Mouse (Mus musculus) heart, embryonic 15.5 days (tissue): ENCODE measurements around the gene Gm49384. TPM values are rescaled to one million over a fixed set of nuclear protein-coding genes. Genes with fewer than 3 reads are reported as not detected.

ENCODE experiments used
- ATAC-seq: fragments of 200-750 bp; cut with Nextera tagmentation; replicated peaks from 2 replicates; pipeline ENCODE4 v1.8.0; 2017; ENCODE audit warnings: low read depth, moderate TSS enrichment; ENCODE audit not compliant: insufficient number of reproducible peaks, insufficient read depth, low FRiP score
- H3K27ac ChIP-seq: fragments of 300-500 bp; sonication (generic); 2 replicates; pipeline ENCODE4 v1.5.1; 2015; ENCODE audit warnings: mild to moderate bottlenecking, inconsistent platforms
- H3K27me3 ChIP-seq: fragments of 300-500 bp; sonication (generic); 2 replicates; pipeline ENCODE4 v1.6.1; 2015; ENCODE audit warnings: inconsistent platforms
- H3K36me3 ChIP-seq: fragments of 300-500 bp; sonication (generic); 2 replicates; pipeline ENCODE4 v1.6.1; 2015; ENCODE audit warnings: mild to moderate bottlenecking, inconsistent platforms
- H3K4me1 ChIP-seq: fragments of 300-500 bp; sonication (generic); replicated peaks from 2 replicates; pipeline ENCODE4 v1.6.1; 2015; ENCODE audit warnings: inconsistent platforms
- H3K4me2 ChIP-seq: fragments of 300-500 bp; sonication (generic); 2 replicates; pipeline ENCODE4 v1.6.1; 2015; ENCODE audit warnings: inconsistent platforms, mild to moderate bottlenecking, moderate library complexity
- H3K4me3 ChIP-seq: fragments of 300-500 bp; sonication (generic); 2 replicates; pipeline ENCODE4 v1.5.1; 2015; ENCODE audit warnings: mild to moderate bottlenecking, inconsistent platforms
- H3K9ac ChIP-seq: fragments of 300-500 bp; sonication (generic); 2 replicates; pipeline ENCODE4 v1.6.1; 2015; ENCODE audit warnings: mild to moderate bottlenecking, inconsistent platforms
- H3K9me3 ChIP-seq: fragments of 300-500 bp; sonication (generic); replicated peaks from 2 replicates; pipeline ENCODE4 v1.6.1; 2016; ENCODE audit warnings: inconsistent platforms
- WGBS: fragments of 180-500 bp; shearing (Covaris S2); methylation state at CpG from one replicate; pipeline ENCODE4 v1.1.7; 2015; ENCODE audit warnings: mixed read lengths; 5-methylcytosine and 5-hydroxymethylcytosine counted together
- polyA plus RNA-seq: library from polyadenylated mRNA; unstranded; fragments of >200 nt; fragmentation: Nextera tagmentation; extraction: Ambion mirVana; gene quantifications from 2 replicates; pipeline ENCODE4 v1.2.1, GENCODE M21; 2015

The Gm49384 gene
- polyA plus RNA-seq, 1 experiment from 2014 or later: 11.2 TPM

DNA sequence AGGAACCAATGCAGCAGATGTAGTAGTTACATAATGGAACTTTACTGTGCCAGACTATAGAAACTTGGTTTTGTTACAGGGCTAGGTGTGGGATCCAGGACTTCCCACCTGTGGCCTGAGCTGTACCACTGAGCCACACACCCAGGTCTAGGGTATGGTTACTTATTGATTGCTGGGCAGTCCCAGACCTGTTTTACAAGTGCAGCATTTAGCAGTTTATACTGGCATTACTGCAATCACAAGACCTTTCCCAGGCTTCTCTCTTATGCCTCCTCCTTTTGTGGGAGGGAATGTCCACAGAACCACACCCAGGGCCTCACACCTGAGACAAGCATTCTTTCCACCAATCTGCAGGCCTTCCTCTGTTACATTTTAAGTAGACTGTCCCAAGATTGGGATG lies 5.1 kb downstream of the Gm49384 start:
- peak overlapping the region; percentile 94 for H3K4me2 ChIP-seq
- H3K4me3 ChIP-seq: no peak overlapping the region
- H3K36me3 ChIP-seq: peaks cover 18% of the 10 kb centered on the region
- no peaks in the 10 kb centered on the region for H3K27me3 ChIP-seq
- no peak overlapping the region for H3K27ac ChIP-seq
- H3K9ac ChIP-seq: no peak overlapping the region
- H3K9me3 ChIP-seq: no peaks in the 10 kb centered on the region
- H3K4me1 ChIP-seq: peaks cover 23% of the 10 kb centered on the region
- ATAC-seq: no peak

DNA sequence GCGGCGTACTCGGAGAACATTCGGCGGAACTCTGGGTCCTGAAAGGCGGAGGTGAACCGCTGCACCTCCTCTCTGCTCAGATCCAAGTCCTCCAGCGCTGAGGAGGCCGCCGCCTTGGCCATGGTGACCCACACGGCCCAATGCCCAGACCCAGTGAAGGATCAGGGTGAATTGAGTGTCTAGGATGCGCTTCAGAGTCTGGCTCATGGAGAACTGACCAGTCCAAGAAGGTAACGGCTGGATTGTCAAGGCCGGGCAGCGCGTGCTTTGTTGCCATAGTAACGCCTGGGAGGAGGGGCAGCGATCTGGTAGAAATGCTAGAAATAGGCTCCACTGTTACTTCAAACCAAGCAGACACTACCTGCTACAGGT lies 5.9 kb downstream of the Gm49384 start, which contains the start of gene Dnaaf2:
Gene Dnaaf2 (minus strand): TSS at position 266 of the 372 bp plus-strand sequence.
- peak within 1 kb of the TSS; percentile 94 for H3K4me2 ChIP-seq
- no peaks in the 10 kb centered on the region for H3K9me3 ChIP-seq
- peaks cover 18% of the 10 kb centered on the region for H3K36me3 ChIP-seq
- peak within 1 kb of the TSS; percentile 85 for H3K9ac ChIP-seq
- H3K4me3 ChIP-seq: peak within 1 kb of the TSS; percentile 85
- peaks cover 23% of the 10 kb centered on the region for H3K4me1 ChIP-seq
- peak; percentile 26; the same call in 1 of the 2 replicates for ATAC-seq
- under 1% methylated on average over 18 of the region's 18 CpGs for WGBS
- no peaks in the 10 kb centered on the region for H3K27me3 ChIP-seq
- H3K27ac ChIP-seq: peak within 1 kb of the TSS; percentile 93

DNA sequence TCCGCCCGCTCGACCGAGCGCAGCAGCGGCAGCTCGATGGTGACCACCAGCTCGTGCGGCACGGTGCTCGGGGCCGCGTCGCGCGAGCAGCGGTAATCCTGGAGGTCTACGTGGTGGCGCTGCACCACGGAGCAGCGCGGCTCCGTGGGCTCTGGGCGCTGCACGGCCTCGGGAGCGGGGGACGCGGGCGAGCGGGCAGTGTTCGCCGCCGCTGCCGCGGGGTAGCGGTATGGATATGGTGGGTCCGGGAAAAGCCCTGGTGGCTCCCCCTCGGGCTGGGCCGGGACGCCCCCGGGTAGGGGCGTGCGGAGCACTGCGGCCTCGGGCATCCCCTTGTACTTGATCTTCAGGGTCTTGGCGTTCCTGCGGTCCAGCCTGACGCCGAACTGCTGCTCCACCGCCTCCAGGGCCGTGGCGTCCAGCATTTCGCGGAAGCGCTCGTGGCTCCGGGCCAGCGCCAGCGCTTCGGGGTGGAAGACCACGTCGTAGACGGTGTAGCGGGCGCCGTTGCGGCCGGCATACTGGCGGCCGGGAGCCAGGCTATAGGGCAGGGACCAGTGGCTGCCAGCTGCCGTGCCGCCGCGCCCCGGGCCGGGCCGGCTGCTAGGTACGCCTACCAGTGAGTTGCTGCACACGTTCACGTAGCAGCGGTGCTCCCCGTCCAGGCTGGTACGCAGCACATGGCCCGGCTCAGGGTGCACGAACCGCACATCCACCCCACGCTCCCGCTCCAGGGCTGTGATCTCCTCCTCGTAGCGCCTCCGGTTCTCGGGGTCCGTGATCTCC lies 6.5 kb downstream of the Gm49384 start:
- peak overlapping the region; percentile 85 for H3K4me3 ChIP-seq

DNA sequence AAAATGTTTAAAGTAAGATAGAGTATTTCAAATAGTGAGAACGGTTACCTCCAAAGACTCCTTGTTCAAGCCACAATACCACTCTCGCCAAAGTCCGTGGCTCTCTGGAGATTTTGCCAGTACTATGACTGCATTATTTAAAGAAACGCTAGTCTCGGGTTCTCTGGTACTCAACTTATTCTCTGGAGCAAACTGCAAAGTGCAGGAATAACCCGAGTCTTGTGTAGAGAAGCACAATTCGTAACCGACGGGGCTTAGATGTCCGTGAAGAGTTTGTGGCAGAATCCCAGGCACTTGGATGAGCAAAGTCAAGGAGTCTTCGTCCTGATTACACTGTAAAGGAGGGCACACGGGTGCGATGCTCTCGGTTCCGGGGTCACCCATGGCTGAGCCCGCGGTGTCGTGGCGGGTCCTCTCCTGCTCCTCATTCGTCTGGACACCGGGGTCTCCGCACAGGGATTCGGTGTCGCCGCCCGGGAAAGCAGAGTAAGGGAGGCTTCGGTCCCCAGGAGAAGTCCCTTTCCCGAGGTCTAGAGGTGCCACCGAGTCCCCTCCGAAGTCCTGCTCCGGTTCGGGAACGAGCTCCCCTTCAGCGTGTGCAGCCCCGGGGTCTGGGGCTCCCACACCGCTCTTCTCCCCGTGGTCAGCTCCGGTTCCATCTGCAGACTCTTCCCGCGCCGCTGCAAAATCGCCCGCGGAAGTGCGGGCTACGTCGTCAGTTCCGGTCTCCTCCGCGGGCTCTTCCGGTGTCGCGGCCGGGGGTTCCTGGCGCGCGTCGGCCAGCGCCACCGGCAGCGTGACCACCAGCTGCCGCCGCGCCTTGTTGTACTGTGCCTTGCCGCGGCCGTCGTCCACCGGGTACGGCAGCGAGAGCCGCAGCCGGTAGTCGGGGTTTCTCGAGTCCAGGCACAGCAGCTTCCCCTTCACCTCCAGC lies 7.4 kb downstream of the Gm49384 start, which contains the start of gene Gm49383:
Gene Gm49383 (minus strand): TSS at position 661 of the 934 bp plus-strand sequence.
- H3K9ac ChIP-seq: peak within 1 kb of the TSS; percentile 85
- H3K4me1 ChIP-seq: peaks cover 23% of the 10 kb centered on the region
- peak; percentile 57 for ATAC-seq
- peak within 1 kb of the TSS; percentile 94 for H3K4me2 ChIP-seq
- H3K27ac ChIP-seq: peak within 1 kb of the TSS; percentile 93
- peak within 1 kb of the TSS; percentile 85 for H3K4me3 ChIP-seq
- H3K36me3 ChIP-seq: peaks cover 16% of the 10 kb centered on the region
- under 1% methylated on average over 75 of the region's 75 CpGs for WGBS
- H3K27me3 ChIP-seq: no peaks in the 10 kb centered on the region
- no peaks in the 10 kb centered on the region for H3K9me3 ChIP-seq

More for the DNA sequence above, 6.5 kb downstream of the Gm49384 start:
- Histone ChIP-seq H3K27ac (peak overlapping the region; percentile 93), H3K36me3 (peaks cover 18% of the 10 kb centered on the region), H3K9me3 (no peaks in the 10 kb centered on the region), H3K4me1 (peaks cover 23% of the 10 kb centered on the region), H3K9ac (peak overlapping the region; percentile 85), H3K27me3 (no peaks in the 10 kb centered on the region), H3K4me2 (peak overlapping the region; percentile 94)
- peak; percentile 71 for ATAC-seq
- under 1% methylated on average over 94 of the region's 94 CpGs for WGBS

DNA sequence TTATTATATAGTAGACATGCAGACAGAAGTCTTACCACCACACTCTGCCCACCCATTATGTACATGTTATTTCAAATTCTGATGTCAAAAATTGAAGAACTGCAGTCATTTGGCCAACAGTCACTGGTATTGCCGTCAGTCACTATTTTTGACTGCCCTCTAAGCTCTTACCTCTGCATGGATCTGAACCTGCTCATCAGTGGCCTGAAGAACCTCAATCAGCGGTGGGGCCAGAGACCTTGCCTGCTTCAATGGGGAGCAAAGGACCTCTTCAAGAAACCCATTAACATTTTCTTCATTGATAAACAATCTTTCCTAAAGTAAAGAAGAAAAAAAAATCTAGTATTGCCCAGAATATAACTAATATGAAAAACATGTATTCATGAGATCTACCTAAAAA lies 11.4 kb downstream of the Gm49384 start:
- Histone ChIP-seq H3K4me3 (no peak overlapping the region), H3K4me1 (peaks cover 7% of the 10 kb centered on the region), H3K9me3 (no peaks in the 10 kb centered on the region), H3K4me2 (no peak overlapping the region), H3K27me3 (no peaks in the 10 kb centered on the region), H3K27ac (no peak overlapping the region), H3K36me3 (peaks cover 10% of the 10 kb centered on the region), H3K9ac (no peak overlapping the region)
- 92% methylated on average over 2 of the region's 2 CpGs for WGBS
- ATAC-seq: no peak

DNA sequence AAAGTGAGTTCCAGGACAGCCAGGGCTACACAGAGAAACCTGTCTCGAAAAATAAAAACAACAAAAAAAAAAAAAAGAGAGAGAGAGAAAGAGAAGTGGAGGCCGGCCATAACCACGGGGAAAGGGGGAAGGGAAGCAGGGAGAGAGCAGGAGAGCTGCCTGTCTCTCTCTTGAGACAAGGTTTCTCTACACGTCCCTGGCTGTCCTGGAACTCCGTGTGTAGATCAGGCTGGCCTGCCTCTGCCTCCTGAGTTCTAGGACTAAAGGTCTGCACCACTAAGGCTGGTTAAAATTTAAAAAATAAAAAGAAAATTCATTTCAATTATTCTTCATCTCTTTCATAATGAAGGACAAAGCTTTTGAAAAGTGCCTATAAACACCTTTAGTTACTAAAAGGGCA lies 12.7 kb downstream of the Gm49384 start:
- Histone ChIP-seq H3K27me3 (no peaks in the 10 kb centered on the region), H3K9ac (no peak overlapping the region), H3K36me3 (peaks cover 10% of the 10 kb centered on the region), H3K4me1 (peaks cover 15% of the 10 kb centered on the region), H3K9me3 (no peaks in the 10 kb centered on the region), H3K4me3 (no peak overlapping the region), H3K27ac (no peak overlapping the region), H3K4me2 (no peak overlapping the region)
- WGBS: 87% methylated on average over 5 of the region's 5 CpGs
- ATAC-seq: no peak

DNA sequence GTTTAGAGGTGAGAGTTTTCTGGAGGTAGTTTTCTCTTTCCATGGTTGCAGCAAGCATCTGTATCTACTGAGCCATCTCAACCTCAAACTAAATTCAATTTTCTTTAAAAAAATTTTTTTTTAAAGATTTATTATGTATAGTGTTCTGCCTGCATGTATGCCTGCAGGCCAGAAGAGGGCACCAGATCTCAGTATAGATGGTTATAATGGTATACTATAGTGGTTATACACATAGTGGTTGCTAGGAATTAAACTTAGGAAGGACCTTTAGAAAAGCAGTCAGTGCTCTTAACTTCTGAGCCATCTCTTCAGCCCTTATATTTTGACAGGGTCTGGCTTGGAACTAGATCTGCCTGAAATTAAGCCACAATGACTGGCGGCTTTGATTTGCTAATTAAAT lies 13.5 kb downstream of the Gm49384 start:
- Histone ChIP-seq H3K27ac (no peak overlapping the region), H3K9ac (no peak overlapping the region), H3K36me3 (peaks cover 10% of the 10 kb centered on the region), H3K9me3 (no peaks in the 10 kb centered on the region), H3K27me3 (no peaks in the 10 kb centered on the region), H3K4me1 (peaks cover 11% of the 10 kb centered on the region), H3K4me3 (no peak overlapping the region), H3K4me2 (no peak overlapping the region)
- 94% methylated on average over 1 of the region's 1 CpGs for WGBS
- no peak for ATAC-seq

DNA sequence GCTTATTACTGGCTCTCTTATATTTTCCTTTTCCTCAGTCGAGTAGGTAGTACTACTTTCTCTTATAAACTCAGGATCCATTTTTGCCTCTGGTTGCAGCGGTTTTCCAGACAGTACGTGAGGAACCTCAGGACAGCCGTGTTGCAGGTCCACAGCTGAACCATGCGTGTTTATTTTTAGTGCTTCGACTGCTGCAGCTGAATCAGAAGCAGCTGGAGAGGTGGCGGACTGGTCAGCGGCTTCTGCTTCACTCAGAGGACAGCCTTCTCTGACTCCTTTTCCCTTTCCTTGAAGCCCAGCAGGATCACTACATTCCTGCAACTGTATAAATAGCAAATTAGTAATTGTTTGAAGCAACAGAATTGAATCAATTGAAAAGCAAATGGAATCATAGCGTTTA lies 14.0 kb downstream of the Gm49384 start:
- ATAC-seq: no peak
- peak overlapping the region; percentile 68 for H3K27ac ChIP-seq
- peaks cover 16% of the 10 kb centered on the region for H3K4me1 ChIP-seq
- no peaks in the 10 kb centered on the region for H3K9me3 ChIP-seq
- H3K4me3 ChIP-seq: no peak overlapping the region
- H3K4me2 ChIP-seq: no peak overlapping the region
- 66% methylated on average over 9 of the region's 9 CpGs for WGBS
- H3K27me3 ChIP-seq: no peaks in the 10 kb centered on the region
- H3K36me3 ChIP-seq: peaks cover 10% of the 10 kb centered on the region
- no peak overlapping the region for H3K9ac ChIP-seq

DNA sequence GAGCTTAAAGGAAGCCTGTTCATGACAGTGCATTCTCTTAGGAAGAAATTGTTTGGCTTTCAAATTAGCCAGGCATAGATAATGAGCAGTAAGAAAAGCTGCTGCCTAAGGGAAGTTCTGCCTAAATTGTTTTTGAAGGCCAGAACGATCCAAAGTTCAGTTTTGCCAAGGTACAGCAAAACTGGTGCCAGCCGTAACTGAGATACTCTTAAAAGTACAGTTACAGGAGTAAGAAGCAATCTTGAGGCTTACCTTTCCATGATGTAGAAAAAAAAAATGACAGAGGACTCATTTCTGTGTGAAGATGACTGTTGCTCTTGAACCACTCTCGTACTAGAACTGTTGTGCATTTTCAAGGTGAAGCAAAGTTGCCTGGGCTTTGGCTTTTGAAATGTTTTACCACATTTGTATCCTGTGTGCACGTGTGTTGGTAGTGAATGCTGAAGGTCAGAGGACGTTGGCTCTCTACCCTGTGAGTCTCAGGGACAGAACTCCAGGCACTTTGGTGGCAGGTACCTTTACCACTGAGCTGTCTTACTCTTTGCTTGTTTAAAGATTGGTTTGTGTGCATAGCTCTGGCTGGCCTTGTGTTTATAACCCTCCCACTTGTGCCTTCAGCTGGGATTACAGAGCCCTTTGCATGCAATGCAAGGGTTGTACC lies 17.1 kb downstream of the Gm49384 start:
- no peak for ATAC-seq
- Histone ChIP-seq H3K4me1 (peaks cover 25% of the 10 kb centered on the region), H3K4me2 (0 out of 2 replicates have a peak overlapping the region, but pooled peaks have one; percentile 2), H3K27me3 (no peaks in the 10 kb centered on the region), H3K9ac (no peak overlapping the region), H3K27ac (0 out of 2 replicates have a peak overlapping the region, but pooled peaks have one; percentile 9), H3K4me3 (no peak overlapping the region), H3K36me3 (peaks cover 10% of the 10 kb centered on the region), H3K9me3 (no peaks in the 10 kb centered on the region)
- WGBS: 62% methylated on average over 5 of the region's 5 CpGs

DNA sequence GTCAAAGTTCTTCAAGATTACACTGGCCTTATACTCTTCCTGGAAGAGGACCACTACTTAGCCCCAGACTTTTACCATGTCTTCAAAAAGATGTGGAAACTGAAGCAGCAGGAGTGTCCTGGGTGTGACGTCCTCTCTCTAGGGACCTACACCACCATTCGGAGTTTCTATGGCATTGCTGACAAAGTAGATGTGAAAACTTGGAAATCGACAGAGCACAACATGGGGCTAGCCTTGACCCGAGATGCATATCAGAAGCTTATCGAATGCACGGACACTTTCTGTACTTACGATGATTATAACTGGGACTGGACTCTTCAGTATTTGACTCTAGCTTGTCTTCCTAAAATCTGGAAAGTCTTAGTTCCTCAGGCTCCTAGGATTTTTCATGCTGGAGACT lies 18.7 kb downstream of the Gm49384 start:
- Histone ChIP-seq H3K27ac (peak overlapping the region; percentile 92; the same call in 1 of the 2 replicates), H3K9ac (peak overlapping the region; percentile 86), H3K36me3 (peaks cover 9% of the 10 kb centered on the region), H3K9me3 (no peaks in the 10 kb centered on the region), H3K27me3 (no peaks in the 10 kb centered on the region), H3K4me3 (peak overlapping the region; percentile 77), H3K4me2 (peak overlapping the region; percentile 96), H3K4me1 (peaks cover 25% of the 10 kb centered on the region)
- ATAC-seq: no peak
- WGBS: 72% methylated on average over 7 of the region's 7 CpGs
